Mouse (Mus musculus) CD4-positive helper T cell, adult 2 months (primary cell): ENCODE measurements around the gene Gnptg.
A peak's percentile ranks its signal among the peaks of the same experiment; 100 is the strongest.
"Not testable (repeated sequence)": the region's sequence is repeated elsewhere in the genome, so short reads cannot be mapped to it uniquely, and the experiment has no call there.

Experiments used
- DNase-seq: peaks from one replicate; pipeline ENCODE4 v3.0.0-alpha.2; 2012; ENCODE audit warnings: low read depth, missing footprints, low spot score

Gnptg gene

DNA sequence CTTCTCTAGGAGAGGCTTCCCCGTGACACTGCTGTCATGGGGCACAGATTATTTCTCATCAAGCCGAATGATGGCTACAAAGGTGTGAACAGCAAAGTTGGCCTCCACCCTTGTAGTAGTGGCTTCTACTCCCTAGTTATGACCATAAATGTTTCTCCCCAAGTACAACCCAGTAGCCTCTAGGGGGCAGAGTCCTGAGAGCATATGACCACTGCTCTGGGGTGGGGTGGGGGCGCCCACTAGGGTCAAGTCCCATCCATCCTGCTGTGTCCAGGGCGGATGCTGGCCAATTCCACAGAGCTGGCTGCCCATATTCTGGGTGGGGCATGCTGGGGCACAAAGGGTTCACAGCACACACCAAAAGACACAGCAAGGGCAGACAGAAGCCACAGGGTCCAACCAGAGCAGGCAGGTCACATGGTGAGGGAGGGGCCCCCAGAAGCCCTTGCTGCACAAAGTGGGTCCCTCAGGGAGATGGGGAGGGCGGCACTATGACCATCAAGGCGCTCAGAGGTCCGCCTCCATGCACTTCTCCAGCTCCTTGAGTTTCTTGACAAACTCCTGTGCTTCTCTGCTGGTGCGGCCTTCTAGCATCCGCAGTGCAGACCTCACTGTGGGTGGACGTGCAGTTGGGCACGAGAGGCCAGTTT, 3.3 kb upstream of the Gnptg start:
- no peak for DNase-seq

DNA sequence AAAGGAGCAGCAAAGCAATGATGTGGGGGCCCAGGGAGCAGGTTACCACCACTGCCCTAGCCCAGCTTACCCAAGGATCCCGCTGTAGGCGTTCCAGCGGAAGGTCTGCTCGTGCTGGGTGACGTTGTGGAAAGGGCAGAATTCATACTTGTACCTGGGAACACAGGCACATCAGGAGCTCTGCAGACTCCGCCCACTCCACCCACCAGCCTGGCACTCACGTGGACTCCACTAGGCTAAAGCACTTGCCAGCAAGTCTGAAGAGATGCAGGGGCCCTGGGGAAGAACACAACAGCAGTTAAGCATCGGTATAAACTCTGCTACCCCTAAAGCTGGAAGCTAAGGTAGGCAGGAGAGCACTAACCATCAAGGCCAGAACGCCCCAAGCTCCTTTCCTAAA, 4.3 kb downstream of the Gnptg start:
- no peak for DNase-seq

DNA sequence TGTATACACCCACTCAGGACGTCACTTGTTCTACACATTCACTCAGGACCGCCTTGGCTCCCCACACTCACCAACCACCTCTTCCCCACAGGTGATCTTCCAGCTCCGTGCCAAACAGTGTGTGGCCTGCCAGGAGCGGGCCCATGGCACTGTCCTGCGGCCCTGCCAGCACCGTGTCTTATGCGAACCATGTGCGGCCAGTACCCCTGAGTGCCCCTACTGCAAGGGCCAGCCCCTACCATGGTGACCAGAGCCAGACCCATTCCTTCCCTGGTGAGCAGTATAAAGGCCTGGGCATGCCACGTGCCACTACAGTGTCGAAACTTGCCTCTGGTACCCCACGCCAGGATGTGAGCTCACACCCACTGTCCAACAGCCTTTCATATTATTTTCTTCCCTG, 8.3 kb downstream of the Gnptg start:
- DNase-seq = not testable (repeated sequence)

DNA sequence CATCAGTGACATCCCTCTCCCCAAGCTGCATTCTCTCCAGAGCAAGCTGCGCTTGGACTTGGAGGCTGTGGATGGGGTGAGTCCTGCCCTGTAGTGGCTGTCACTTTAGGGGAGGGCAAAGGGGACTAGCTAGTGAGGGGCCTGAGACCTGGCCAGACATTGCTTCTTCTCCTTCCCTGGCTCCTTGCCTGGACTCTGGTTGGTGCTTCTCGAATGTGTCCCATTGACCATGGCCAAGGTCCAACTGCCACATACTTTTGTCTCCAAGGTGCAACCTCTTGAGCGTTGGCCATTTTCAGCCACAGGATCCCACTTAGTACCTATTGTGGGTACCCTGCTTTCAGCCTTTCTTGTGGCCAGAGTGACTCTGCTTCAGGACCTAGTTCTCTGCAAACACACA, 9.2 kb downstream of the Gnptg start:
- DNase-seq = no peak

DNA sequence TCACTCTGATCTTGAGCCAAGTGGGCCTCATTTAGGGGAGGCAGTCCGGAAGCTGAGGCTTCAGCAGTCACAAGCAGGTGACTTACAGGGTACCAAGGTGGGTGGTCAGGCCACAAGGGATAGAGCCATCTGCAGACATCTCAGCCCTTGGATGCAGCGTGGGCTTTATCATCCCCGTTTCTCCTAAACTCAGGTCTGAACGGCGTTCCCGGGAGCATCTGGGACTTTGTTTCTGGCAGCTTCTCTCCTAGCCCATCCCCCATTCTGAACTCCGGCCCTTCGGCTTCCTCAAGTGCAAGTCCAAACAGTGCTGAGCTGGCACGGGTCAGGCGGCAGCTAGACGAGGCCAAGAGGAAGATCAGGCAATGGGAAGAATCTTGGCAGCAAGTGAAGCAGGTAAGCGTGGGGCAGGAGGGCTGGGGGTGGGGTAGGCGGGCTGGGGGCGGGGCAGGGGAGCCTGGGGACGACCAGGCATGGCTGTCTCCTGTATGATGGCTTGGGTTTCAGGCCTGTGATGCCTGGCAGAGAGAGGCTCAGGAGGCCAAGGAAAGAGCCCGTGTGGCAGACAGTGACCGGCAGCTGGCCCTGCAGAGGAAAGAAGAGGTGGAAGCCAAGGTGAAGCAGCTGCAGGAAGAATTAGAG, 9.8 kb downstream of the Gnptg start:
- not testable (repeated sequence) for DNase-seq

DNA sequence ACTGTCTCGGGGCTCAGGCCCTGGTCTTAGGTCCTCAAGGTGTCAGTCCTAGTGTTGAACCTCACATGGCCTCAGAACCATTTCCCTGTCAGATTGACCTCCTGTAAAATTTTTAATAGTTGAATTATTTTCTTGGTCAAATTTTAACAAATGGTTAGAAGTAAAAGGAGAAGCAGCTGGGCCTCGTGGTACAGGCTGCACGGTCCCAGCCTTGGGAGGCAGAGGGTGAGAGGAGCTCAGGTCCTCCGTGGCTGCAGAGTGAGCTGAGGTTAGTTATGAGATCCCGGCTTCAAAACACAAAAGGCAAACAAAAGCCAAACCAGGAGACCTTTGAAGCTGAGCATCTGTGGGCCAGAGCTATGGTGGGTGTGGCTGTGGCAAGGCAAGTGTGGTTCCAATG, 11.9 kb downstream of the Gnptg start:
- DNase-seq = no peak

DNA sequence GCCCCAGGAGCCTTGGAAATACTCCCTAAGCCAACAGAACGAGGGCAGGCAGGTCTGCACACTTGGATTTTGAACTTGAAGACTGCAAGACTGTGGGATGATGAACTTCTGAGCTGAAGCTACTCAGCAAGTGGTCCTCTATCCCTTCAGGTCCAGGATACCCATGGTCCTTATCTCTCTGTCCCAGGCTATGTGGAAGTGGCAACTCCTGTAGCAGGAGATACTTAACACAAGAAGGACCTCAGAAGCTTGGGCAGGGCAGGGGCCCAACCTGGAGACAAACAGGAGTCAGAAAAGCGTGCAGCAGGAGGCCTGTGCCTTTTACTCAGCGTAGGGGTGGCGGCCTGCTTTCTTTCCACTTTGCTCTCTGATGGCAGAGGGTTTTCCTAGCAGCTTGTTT, 14.3 kb downstream of the Gnptg start:
- DNase-seq = no peak

DNA sequence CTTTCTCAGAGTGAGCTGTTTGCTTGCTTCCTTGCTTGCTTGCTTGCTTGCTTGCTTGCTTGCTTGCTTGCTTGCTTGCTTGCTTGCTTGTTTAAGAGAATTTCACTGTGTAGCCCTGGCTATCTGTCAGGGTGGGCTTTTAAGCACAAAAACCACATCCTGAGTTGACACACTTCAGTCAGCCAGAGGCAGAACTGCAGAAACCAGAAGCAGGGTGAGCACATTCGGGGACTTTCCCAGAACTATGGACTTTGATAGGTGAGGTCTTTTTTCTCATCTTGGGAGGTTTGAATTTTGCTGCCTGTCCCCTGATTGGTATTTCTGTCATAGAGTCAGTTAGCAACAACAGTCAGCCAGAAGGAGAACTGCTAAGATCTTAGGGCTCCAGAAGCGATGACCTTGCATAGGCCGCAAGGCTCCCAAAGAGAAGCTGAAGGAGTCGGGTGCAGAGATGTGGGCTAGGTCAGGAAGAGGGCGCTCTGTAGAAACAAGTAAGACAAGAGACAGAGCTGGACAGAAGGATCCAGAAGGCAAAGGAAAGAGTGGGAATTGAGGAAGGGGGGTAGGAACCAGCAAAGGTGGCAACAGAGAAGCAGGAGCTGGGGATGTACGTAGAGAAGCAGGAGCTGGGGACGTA, 15.2 kb downstream of the Gnptg start:
- DNase-seq = peak; percentile 89

DNA sequence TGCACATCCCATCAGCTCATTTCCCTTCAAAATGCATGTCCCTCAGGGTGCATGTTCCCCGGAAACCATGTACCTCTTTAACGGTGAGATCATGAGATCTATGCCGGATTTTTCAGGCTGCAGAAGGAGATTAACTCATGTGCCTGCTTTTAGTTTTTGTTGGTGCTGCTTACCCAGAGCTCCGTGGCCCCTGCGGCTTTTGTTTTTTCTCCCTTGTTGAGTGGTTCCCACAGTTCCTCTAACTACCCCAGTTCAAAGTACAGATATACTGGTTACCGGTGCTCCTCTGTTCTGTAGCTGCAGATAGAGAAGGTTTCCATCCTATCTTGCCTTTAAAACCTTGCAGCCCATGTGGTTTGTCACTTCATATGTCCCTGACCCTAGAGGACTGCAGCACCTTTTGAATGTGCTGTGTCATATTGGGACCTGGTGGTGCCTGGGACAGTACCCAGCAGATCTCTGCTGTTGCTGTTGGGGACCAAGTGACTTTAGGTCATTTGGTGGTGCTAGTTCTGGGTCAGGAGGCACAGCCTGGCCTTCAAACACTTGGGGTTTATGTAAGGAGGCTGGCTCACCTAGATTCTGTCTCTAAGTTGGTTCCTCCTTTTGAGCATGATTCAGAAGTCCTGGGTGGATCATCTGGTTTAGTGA, 16.8 kb downstream of the Gnptg start:
- DNase-seq = peak; percentile 63

DNA sequence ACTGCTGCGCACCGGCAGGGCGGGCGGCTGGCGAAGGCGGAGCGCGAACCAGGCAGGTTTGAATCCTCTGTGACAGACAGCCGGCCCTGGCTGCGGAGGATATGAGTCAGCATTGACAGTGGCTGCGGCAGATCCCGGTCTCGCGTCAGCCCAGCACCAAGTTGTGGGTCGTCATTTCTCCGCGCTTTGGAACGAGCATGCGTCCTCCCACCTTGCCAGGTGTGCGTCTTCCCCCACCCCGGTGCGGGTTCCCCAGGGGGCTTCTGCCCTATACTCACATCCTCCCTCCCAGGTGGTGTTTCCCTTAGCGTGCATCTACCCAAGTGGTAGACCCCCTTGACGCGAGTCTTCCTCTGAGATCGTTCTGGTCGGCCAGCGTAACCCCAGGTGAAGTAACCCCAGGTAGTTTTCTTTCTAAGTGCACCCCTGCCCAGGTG, 17.4 kb downstream of the Gnptg start:
- DNase-seq = peak; percentile 76

DNA sequence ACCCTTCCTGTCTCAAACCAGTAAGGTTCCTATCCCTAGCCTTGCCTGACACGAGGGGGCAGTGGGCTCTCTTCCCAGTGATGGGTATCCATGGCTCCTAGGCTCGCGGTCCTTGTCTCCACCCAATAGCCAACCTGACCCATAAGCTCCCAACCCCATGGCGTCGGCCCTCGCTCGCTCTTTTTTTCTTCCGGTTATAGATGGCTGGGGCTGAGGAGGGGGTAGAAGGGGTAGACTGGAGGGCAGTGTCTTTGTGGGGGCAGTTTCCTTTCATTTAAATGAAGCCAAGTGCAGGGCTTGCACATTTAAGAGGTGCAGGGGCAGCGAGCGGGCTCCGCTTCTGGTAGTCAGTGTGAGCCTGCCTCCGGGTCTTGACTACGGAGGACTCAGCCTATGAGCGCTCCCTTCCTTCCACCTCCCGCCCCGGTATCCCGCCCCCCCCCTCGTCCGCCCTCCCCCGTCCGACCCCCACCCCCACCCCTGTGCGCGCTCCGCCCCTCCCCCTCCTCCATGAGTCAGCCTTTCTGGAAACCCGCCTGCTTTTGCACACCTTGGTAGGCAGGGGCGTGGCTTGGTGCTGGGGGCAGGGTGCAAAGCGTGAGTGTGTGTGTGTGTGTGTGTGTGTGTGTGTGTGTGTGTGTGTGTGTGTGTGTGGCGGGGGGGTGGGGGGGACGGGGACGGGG, 18.0 kb downstream of the Gnptg start:
- DNase-seq = peak; percentile 88

DNA sequence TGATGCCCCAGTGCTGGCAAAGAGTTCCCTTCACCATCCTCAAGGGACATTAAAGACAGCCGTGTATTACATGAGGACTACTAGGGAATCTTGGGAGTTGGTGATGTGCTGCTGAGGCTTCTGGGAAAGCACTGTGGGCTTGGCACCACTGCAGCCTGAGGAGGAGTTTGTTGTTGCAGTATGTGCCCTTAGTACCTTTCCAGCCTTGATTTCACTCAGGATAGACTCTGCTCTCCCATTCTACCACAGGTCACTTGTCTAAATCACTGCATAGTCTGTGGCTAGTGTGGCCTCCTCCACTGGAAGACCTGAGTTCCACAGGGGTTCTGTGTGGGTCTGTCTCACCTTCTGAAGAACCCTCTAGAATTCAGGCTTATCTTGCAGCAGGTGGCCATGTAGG, 19.2 kb downstream of the Gnptg start:
- no peak for DNase-seq

DNA sequence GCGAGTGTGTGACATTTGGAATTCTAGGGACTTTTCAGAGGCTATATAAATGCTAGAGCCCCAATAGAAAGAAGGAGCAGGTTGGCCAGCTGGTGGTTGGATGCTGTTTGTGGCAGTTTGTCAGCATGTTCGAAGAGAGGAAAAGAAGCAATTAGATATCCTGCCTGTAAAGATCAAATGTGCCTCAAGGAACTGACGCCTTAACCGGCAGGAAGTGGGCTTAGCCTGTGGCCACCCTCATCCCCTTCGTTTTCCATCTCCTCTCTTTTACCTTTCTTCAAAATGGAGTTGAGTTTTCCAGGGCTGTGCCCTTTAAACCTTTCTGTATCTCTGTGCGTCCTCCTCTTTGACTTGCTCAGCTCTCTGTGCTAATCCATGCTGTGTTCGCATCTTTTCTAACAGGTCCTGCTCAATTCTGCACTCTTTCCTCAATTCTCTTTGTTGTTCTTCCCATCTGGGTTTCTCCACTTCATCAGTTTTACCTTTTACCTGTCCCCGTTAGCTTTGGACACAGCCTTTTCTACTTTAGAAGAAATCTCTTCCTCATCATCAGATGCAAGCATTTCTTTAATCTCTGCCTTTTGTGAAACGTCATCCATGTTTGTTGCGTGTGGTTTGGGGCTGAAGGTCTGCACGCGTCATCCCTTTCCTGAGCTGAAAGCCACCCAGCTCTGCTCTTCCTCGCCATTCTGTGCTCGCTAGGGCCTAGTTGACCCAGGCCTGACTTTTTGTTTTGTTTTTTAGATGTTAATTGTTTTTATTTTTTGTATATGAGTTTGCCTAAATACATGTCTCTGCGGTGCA, 20.2 kb downstream of the Gnptg start:
- DNase-seq = peak; percentile 79

DNA sequence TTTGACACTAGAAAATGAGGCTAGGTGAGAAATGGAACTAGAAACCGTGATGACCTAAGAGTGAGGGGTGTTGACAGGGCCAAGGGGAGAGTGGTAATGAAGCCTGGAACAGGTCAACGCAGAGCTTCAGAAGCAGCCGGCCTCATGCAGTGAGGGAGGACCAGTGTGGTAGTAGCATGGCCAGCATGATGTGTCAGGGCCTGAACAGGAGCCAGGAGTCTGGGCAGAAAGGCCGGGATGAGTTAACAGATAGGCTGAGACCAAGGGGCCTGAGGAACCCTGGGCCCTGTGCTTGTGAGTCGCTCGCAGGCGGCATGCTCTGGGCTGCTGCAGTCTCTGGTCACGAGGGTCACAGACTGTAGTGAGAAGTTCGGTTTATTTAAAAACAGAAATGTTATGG, 21.0 kb downstream of the Gnptg start:
- DNase-seq = no peak

DNA sequence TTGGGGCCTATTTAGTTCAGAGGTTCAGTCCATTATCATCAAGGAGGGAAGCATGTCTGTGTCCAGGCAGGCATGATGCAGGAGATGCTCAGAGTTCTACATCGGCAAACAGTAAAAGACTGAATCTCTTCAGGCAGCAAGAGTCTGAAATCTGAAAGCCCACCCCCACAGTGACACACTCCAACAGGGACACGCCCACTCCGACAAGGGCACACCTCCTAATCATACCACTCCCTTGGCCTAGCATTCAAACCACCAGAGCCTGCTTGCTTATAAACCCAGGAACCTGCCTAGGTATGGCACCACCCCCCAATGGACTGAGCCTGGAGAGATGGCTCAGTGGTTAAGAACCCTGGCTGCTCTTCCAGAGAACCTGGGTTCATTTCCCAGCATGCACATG, 24.5 kb downstream of the Gnptg start:
- DNase-seq = no peak

DNA sequence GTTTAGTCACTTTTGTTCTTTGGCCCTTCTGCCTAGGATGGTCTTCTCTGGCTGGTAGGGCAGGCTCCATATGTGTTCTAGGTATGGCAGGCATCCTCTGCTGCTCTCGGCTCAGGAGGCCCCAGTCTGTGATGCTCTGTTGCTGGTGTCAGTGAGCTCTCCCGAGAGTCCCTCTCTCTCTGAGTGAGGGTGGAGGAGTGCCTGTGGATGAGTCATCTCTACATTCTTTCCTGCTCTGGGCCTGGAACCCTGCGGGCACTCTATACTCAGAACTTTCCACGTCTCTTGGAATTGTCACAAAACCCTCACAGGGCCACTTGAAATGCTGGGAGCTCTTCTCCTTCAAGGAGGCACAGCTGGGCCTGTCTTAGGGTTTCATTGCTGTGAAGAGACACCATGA, 28.2 kb downstream of the Gnptg start:
- no peak for DNase-seq

DNA sequence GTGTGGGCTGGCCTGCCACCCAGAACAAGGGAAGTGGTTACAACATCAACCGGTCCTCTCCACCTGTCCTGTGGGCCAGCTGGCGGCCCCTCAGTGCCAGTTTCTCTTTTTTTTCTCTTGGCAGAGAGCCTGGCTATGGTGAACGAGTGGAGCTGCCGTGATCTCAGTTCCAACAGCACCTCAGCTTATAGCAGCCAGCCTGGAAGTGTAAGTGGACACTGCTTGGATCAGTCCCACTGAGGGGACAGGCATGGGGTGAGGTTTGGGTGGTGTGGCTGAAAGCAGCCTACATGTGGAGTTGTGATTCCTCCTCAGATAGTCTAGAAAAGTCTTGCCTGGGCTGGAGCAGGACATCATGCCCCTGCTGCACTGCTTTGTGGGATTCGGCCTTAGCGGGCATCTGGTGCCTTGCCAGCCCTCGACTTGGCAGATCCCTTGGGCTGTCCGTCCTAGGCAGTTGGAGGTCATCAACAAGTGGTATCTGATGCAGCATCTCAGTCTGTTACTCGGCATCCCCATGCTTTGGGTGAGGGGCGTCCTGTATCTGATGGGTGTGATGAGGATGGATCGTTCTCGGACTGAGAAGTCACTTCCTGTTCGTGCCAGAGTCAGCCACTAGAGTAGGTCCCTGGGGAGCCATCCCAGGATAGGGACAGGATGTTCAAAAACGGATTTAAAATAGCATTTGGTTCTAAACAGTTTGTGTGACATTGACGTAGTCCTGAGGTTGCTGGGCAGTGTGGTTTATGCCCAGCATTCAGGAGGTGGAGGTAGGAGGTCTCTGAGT, 29.1 kb downstream of the Gnptg start:
- DNase-seq = no peak

DNA sequence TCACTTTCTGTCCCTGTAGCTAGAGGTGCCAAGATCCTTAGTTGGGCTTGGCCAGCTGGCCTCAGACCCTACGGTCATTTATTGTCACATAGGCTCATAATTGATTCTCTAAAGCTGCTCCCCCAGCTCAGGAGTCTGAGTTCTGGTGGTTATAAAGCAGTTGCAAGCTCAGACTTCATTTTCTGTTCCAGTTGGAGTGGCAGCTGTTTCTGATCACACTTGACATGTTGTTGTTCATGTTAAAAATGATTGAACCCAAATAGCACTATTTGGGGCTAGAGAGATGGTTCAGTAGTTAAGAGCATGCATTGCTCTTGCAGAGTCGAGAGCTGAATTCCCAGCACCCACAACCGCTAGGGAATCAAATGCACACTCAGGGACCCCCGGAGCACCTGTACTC, 29.9 kb downstream of the Gnptg start:
- no peak for DNase-seq

DNA sequence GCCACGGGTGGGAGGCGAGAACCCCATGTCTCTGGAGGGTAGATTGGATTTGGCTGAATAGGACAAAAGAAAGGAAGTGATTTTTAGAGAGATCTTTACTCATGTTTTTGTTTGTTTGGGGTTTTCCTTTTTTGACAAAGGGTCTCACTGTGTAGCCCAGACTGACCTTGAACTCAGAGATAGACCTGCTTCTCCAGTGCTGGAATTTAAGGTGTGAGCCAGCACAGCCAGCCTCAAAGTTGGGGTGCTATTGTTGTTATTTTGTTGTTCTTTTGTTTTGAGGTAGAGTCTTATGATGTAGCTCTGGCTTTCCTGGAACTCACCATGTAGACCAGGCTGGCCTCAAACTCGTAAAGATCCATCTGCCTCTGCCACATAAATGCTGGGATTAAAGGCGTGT, 37.5 kb downstream of the Gnptg start:
- no peak for DNase-seq

DNA sequence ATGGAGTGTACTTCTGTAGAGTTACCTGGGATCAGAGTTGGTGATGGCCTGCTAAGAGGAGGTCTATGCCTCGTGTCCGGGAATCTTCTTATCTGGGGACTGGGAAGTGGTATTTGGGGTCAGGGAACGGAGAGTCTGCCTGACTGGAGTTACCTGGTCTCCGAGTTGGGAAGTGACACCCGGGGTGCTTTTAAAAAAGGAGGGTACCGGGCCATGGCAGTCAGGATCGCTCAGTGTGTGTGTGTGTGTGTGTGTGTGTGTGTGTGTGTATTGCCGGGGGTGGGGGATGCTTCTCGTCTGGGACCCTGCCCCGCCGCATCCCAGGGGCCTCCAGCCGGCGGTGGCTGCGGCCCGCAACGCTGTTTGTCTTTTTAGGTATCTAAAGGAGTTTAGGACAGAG, 50.8 kb downstream of the Gnptg start:
- DNase-seq = peak; percentile 34
